Mouse (Mus musculus): Measurements from ENCODE around the gene Plce1.

Plce1 gene

DNA sequence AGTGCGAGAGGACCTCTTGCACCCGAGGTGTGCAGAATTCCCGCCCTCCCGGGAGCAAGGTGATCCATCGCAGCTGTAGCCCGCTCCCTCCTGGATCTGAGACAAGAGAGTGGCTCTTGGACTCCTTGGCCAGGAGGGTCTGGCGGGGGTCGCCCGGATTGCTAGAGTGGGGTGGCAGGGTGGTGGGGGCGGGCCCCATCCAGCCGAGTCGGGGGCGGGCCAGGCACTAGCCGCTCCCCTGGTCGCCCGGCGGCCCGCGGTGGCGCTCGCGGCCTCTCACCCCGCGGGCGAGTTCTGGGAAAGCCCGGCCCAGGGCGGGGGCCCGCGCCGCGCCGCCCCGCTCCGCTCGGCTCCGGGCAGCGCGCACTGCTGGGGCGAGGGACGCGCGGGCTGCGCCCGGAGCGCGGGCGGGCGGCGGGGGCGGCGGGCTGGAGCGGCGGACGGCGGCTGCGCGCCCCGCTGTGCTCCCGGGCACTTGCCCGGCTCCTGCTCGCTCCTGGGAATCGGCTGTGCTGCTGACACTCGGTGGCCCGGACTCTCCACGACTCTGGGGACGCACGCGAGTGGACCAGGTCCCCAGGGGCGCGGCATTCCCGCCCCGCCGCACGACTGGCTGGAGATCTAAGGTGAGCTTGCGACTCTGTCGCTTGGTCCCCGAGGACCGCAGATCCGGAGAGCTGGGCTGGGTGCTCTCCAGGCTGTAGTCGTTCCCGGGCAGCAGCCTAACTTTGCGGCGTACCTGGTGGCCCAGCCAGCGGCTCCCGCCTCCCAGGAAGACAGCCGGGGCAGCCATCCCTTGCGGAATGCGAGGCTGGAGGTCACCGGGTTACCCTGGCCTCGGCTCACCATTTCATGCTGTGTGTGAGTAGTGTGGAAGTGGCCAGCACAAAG is at the start of gene Plce1:
Plce1 (plus strand) TSS at position 379 of the 891 bp plus-strand sequence.
- peak; percentile 20 for DNase-seq (ENCODE audit: low spot score)

DNA sequence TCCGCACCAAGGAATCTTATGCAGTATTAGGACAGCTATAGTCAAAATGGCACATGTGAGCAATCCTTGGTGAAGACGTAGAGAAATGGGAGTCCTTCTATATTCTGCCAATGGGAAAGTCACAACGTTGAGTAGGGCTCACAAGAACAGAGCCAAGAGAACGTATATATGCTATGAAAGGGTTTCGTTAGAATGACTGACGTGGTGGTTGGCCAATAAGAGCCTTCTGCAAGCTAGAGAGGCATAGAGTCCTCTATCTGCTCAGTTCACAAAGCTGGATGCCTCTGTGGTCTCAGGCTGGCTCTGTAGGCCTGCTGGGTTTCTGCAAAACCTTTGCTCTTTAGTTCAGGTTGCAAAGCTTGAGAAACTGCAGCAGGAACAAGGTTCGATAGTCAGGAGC is 49.6 kb upstream of the Plce1 start:
- no peak for DNase-seq (ENCODE audit: low spot score)

DNA sequence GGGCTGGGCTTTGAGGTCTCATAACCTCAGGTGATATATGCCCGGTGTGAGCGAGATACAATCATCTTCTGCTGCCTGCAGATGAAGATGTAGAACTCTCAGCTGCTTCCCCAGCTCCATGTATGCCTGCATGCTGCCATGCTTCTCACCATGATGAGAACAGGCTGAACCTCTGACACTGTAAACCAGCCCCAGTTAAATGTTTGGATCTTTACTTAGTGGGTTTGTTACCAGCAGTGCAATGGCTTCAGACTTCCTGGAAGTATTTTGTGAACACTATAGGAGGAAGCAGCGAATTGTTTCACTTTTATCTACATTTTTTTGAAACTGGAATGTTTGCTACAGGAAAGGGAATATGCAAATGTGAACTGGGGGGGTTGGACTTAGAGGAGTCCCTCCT is 48.9 kb upstream of the Plce1 start:
- no peak for DNase-seq (ENCODE audit: low spot score)

DNA sequence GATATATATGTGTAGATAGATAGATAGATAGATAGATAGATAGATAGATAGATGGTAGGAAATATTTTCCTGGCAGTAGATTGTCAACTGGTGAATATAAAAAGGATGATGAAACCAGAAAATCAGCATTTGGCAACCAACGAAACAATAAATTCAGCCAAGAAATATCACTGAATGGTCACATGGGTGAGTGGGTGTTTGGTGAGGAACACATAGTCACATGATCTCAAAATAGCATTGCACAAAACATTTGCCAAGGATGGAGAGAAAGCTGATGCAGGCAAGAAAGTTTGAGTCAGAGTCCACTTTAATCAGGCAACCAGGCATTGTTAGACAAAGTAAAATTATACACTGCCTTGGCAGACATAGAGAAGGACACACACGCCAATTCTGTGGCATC is 47.5 kb upstream of the Plce1 start:
- no peak for DNase-seq (ENCODE audit: low spot score)

DNA sequence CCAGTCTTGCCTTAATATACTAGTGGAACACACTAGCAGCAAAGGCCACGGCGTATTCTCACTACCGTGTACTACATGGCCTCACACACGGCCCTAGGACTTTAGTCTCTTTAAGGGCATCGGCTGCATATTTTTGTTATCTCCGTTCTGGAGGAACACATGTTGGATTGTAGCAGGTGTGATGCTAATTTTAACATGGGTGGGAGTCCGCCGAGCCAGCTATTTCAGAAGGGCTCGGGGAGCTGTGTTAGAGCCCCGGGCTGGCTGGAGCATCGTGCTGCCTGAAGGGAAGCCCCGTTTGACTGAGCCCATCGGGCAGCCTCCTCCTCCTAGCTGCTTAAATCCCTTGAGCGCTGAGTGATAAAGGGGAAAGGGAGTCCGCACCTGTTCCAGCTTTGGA is 45.7 kb upstream of the Plce1 start:
- DNase-seq (ENCODE audit: low spot score), result no peak

- DNase-seq (ENCODE audit: low spot score), result no peak
These were observed 39.0 kb upstream of the Plce1 start for GRCm38 (mm10) chr19:38441860-38442259.

DNA sequence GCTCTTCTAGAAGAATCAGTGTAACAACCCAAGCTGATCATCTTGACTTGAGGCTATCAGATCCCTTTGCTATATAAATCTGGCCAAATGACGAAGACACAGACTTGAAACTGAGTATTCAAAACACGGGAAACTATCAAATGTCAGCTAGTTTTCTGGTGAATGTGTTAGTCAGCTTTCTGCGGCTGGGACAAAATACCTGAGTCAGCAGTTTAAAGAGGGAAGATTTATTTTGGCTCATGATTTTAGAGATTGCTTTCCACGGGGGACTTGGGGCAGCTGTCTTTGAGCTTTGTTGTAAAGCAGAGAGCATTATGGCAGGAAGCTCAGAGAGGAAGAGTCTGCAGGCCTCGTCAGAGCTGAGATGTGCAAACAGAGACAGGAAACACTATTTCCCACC is 35.2 kb upstream of the Plce1 start:
- DNase-seq (ENCODE audit: low spot score), result no peak

DNA sequence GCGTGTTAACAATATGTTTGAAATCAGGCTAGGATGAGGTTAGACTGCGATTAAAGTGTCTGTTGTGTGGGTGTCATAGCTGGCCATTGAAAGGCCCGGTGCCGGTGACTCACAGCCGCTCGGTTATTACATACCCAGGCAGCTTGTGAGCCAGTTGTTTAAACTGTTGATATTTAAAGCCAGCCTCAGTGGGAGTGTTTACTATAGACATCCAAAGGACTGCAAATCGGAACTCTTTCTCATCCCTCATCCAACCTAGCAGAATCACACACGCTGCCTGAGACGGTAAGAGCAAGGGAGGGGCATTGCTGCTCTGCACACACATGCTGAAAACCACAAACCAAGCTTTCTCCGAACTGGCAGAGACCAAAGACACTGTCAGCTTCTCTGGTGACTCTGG is 25.7 kb upstream of the Plce1 start:
- no peak for DNase-seq (ENCODE audit: low spot score)

DNA sequence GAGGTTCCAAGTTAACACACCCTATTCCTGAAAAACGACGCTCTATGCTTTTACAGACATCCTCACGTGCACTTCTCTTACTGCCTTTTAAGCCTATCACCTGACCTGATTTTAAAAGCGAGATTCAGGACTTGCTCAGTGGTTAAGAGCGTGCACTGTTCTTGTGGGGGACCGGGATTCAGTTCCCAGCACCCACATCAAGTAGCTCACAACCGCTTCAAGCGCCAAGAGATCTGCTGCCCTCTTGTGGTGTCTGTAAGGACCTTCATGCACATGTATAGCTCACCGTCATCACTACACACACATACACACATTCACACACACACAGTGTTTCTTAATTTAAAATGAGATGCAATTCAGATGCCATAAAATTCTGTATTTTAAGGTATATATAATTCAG is 21.9 kb upstream of the Plce1 start:
- DNase-seq (ENCODE audit: low spot score), result no peak

- no peak for DNase-seq (ENCODE audit: low spot score)
These were observed 20.2 kb upstream of the Plce1 start for GRCm38 (mm10) chr19:38460696-38461095.

GRCm38 (mm10) chr19:38470257-38470893 is 10.5 kb upstream of the Plce1 start:
- DNase-seq (ENCODE audit: low spot score), result no peak

GRCm38 (mm10) chr19:38475394-38475793 is 5.5 kb upstream of the Plce1 start:
- DNase-seq (ENCODE audit: low spot score), result no peak

DNA sequence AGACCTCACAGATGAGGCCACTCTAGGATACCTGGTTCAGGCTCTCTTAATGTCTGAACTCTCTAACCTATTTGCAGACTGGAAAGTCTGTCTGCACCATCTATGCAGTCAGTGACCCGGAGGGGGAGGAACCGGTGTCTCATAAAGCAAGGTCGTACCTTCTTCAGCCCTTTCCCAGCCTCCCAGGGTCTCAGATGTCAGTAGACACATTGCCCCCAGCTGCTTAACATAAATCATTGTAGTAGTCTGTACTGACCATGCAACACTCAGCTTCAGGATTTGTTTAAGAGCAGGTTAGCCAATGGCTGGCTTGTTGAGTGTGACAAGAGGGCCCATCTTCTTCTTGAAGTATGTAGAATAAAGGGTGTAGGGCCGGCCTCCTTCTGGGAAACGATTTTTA is 2.6 kb upstream of the Plce1 start:
- no peak for DNase-seq (ENCODE audit: low spot score)

GRCm38 (mm10) chr19:38478948-38479347 is 2.0 kb upstream of the Plce1 start:
- peak; percentile 8 for DNase-seq (ENCODE audit: low spot score)

GRCm38 (mm10) chr19:38479473-38479872 is 1.4 kb upstream of the Plce1 start:
- no peak for DNase-seq (ENCODE audit: low spot score)

DNA sequence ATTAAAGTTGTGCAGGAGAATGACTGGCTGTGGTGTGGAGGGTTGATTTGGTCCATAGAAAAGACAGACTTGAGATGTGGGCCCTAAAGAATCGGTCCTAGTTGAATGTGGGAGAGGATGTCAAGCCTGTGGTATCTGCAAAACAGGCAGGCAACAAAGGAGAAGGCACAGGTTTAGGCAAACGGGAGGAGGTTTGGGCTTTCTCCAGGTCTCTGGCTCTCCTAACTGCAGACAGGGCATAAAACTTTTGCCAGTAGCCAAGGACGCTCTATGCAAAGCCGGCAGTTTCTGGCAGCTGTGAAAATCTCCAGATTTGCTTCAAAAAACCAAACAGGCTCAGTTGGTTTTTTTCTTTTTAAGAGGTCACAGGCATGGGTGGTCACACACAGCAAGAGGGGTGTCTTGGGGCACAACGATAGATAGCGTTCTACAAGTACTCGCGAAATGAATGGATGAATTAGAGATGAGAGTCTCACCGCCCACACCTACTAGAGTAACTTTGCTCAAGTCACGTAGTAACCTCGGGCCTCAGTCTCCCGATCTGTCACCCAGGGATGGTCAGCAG is 671 bp upstream of the Plce1 start:
- DNase-seq (ENCODE audit: low spot score), result no peak

DNA sequence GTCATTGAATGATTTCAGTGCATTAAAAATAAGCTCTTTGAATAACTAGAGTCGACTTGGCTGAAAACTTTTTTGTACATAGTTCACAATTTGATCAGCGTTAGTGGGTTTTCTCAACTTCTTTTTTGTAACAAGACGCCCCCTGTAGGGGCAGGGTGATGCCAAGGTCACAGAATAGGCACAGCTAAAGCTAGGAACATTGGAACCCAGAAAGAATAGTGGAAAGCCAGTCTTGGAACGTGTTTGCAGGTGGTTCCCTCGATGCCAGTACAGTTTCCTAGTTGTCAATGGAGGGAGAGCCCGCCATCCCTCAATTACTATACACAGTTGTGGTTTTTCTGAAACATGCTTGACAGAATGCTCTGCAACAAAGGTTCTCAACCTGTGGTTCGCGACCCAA is 997 bp downstream of the Plce1 start:
- no peak for DNase-seq (ENCODE audit: low spot score)

GRCm38 (mm10) chr19:38482406-38483181 is 1.7 kb downstream of the Plce1 start:
- DNase-seq (ENCODE audit: low spot score), result no peak

DNA sequence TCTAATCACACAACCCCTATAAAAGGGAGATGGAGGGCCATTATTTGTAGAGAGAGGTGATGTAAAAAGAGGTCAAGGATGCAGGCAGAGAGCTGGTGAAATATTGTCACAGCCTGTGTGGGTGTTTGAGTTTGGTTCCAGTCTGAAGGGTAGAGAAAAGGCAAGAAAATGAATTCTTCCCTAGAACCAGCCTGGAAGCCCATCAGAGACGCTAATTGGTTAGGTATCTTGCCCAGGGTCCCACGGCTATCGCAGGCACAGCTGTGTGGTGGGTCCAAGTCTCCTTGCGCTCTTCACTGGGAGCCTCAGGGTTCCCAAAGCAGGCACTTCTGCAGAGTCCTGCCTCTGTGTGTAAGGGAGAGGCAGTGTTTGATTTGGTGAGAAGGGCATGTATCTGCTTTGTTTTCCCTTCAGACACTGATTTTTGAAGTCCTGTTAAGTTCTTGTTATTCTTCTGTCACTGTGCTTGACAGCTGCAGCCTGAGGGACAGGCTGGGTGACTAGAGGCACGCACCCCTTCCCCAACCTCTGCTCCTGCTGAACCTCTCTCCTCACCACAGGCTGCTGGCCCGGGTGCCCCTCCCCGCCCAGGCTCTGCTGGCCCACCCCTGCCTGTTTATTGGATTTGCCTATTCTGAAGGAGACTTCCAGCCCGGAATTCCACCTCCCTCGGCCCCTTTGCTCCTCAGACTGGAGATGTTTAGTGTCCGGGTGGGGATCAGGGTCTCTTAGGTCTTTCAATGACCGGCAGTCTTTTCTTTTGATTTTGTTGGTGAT is 5.1 kb downstream of the Plce1 start:
- DNase-seq (ENCODE audit: low spot score), result no peak

DNA sequence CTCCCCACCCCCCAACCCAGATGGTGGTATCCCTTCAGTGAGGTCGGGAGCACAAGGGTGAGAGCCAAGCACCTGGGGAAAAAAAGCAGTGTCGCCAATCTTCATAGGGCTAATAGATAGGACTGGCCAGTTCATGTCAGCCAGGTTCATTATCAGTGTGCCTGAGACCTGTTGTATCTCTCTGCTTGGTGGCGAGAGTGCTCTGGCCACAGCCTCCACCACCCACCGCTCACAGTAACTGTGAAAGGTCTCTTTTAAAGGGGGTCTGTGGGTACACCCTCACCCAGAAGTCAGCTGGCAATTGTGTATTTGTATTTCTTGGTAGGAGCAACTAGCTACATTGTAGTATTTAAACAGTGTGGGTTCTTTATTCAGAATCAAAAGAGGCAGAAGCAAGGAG is 6.6 kb downstream of the Plce1 start:
- DNase-seq (ENCODE audit: low spot score), result no peak

- DNase-seq (ENCODE audit: low spot score), result no peak
These were observed 7.4 kb downstream of the Plce1 start for GRCm38 (mm10) chr19:38488103-38488912.
